Comparison of ENCODE assay signal across 28 mouse cellular contexts in the genomic region with DNA sequence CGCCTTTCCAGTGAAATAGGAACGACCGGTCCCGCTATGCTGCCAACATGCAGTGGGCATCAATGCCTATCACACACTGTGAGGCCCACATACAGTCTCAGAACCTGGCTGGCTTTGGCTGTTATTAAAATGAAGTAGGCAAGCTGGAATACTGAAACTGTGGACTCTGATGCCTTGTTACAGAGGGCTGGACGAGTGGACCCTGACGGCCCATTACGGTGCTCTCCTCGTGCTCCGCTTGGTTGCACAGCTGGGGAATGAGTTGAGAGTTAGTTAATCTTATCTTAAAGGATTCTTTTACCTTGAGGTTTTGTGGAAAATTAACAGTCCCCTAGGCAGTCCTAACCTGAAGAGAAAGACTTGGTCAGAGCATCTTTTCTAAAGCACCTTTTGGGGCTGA.
DNase-seq lines count a peak whose midpoint lies in the region; ATAC-seq and TF ChIP-seq lines count a peak whose summit lies in the region.
"Had no signal": no experiment of that assay in that cellular context is flagged by ENCODE, and none has a peak within 500 bp of the region (broad histone marks: within the 10 kb centered on the region; RNA-seq: fewer than 3 reads in every experiment).

No protein-coding gene starts in this region.

- no peaks in the 10 kb centered on the region for H3K9me3 ChIP-seq in kidney, embryonic 14.5 days (ENCODE audit: control insufficient read depth, low read length)
- H3K9me3 ChIP-seq in forebrain, embryonic 15.5 days, result no peaks in the 10 kb centered on the region
- H3K9me3 ChIP-seq: embryonic facial prominence, embryonic 12.5 days; heart, embryonic 12.5 days; hindbrain, embryonic 15.5 days; limb, embryonic 13.5 days; midbrain, embryonic 12.5 days; neural tube, embryonic 12.5 days had no signal

- no peak overlapping the region for H3K9ac ChIP-seq in kidney, embryonic 14.5 days (ENCODE audit: low read depth, low read length)
- H3K9ac ChIP-seq in forebrain, embryonic 15.5 days (replicated peaks), result no peak overlapping the region
- H3K9ac ChIP-seq: embryonic facial prominence, embryonic 12.5 days; heart, embryonic 12.5 days; hindbrain, embryonic 15.5 days; limb, embryonic 13.5 days; liver, postnatal 0 days; midbrain, embryonic 12.5 days; neural tube, embryonic 12.5 days had no signal

- no peaks in the 10 kb centered on the region for H3K36me3 ChIP-seq in testis, adult 2 months (ENCODE audit: control insufficient read depth, insufficient read depth, low read length)
- H3K36me3 ChIP-seq in kidney, embryonic 14.5 days (ENCODE audit: control insufficient read depth, insufficient read depth, low read length), result no peaks in the 10 kb centered on the region; the same call in 1 of the 2 replicates
- no peaks in the 10 kb centered on the region for H3K36me3 ChIP-seq in forebrain, embryonic 15.5 days
- H3K36me3 ChIP-seq: embryonic facial prominence, embryonic 12.5 days; heart, embryonic 12.5 days; hindbrain, embryonic 15.5 days; midbrain, embryonic 12.5 days; neural tube, embryonic 12.5 days had no signal

- no peak overlapping the region for H3K4me2 ChIP-seq in kidney, embryonic 14.5 days (replicated peaks; ENCODE audit: low read depth, low read length)
- no peak overlapping the region for H3K4me2 ChIP-seq in forebrain, embryonic 15.5 days (replicated peaks)
- H3K4me2 ChIP-seq: embryonic facial prominence, embryonic 12.5 days; heart, embryonic 12.5 days; hindbrain, embryonic 15.5 days; limb, embryonic 13.5 days; liver, embryonic 11.5 days; midbrain, embryonic 12.5 days; neural tube, embryonic 12.5 days had no signal

- no peak for TF ChIP-seq POLR2A in testis, adult 2 months (IDR thresholded peaks at IDR 0.05; ENCODE audit: control insufficient read depth, low read depth, low read length)

- peaks cover 4% of the 10 kb centered on the region for H3K4me1 ChIP-seq in testis, adult 2 months (ENCODE audit: control insufficient read depth, insufficient read depth, low read length)
- H3K4me1 ChIP-seq in kidney, embryonic 14.5 days (ENCODE audit: control insufficient read depth, insufficient read depth, low read length), result 0 out of 2 replicates have a peak, but pooled peaks cover 2% of the 10 kb centered on the region
- H3K4me1 ChIP-seq in forebrain, embryonic 15.5 days, result 0 out of 2 replicates have a peak, but pooled peaks cover 6% of the 10 kb centered on the region
- H3K4me1 ChIP-seq: embryonic facial prominence, embryonic 12.5 days; heart, embryonic 12.5 days; limb, embryonic 13.5 days; megakaryocyte, embryonic 14.5 days; neural tube, embryonic 12.5 days had no signal

- WGBS in kidney, embryonic 14.5 days, result 64% methylated on average over 9 of the region's 9 CpGs
- 85% methylated on average over 9 of the region's 9 CpGs for WGBS in forebrain, embryonic 15.5 days

- no peak for DNase-seq in testis, postnatal 10 days (ENCODE audit: low spot score)
- peak; percentile 83 for DNase-seq in kidney, postnatal 14 days
- no peak for DNase-seq in adrenal gland, adult (ENCODE audit: inconsistent age in 2 of 2, low spot score in 1 of 2)
- no peak for DNase-seq in left cerebral cortex, adult 18-20 months (ENCODE audit: low spot score in 2 of 2)
- DNase-seq: adrenal gland, postnatal 36 days; cerebellum, adult 8-10 months; embryo, embryonic 11 days; heart, adult 2 months; heart, postnatal 4 days; liver, postnatal 0 days; lung, postnatal 36 days; right cerebral cortex, postnatal 4 days; thymus, postnatal 14 days had no signal

- no peak for TF ChIP-seq CTCF in testis, adult 2 months (IDR thresholded peaks at IDR 0.05; ENCODE audit: control insufficient read depth, insufficient read depth, insufficient replicate concordance, low read depth, low read length)

- peak overlapping the region; percentile 80 for H3K4me3 ChIP-seq in testis, adult 2 months (ENCODE audit: control insufficient read depth, low read depth, low read length)
- no peak overlapping the region for H3K4me3 ChIP-seq in kidney, embryonic 14.5 days (ENCODE audit: low read length)
- no peak overlapping the region for H3K4me3 ChIP-seq in forebrain, embryonic 15.5 days
- H3K4me3 ChIP-seq: embryonic facial prominence, embryonic 12.5 days; heart, adult 2 months; heart, embryonic 12.5 days; hindbrain, embryonic 15.5 days; left cerebral cortex, adult 2 months; limb, embryonic 13.5 days; megakaryocyte, embryonic 14.5 days; midbrain, embryonic 12.5 days; myocyte; neural tube, embryonic 12.5 days had no signal

- peak; percentile 57; the same call in 1 of the 2 replicates for ATAC-seq in kidney, embryonic 14.5 days (ENCODE audit: low FRiP score, low TSS enrichment)
- no peak for ATAC-seq in forebrain, embryonic 15.5 days (replicated peaks)
- ATAC-seq: CD4-positive, CD25-positive, alpha-beta regulatory T cell, adult 4 months; forebrain, embryonic 14.5 days; liver, postnatal 0 days had no signal

- H3K27me3 ChIP-seq in testis, adult 2 months (ENCODE audit: control insufficient read depth, insufficient read depth, low read length), result no peaks in the 10 kb centered on the region
- no peaks in the 10 kb centered on the region for H3K27me3 ChIP-seq in kidney, embryonic 14.5 days (ENCODE audit: control insufficient read depth, insufficient read depth, low read length)
- H3K27me3 ChIP-seq in forebrain, embryonic 15.5 days, result no peaks in the 10 kb centered on the region
- H3K27me3 ChIP-seq: embryonic facial prominence, embryonic 12.5 days; heart, embryonic 12.5 days; hindbrain, embryonic 15.5 days; limb, embryonic 13.5 days; megakaryocyte, embryonic 14.5 days; midbrain, embryonic 12.5 days; neural tube, embryonic 12.5 days had no signal

- H3K27ac ChIP-seq in testis, adult 2 months (ENCODE audit: control insufficient read depth, insufficient read depth, low read depth, low read length), result no peak overlapping the region
- no peak overlapping the region for H3K27ac ChIP-seq in kidney, embryonic 14.5 days (ENCODE audit: low read depth, low read length)
- H3K27ac ChIP-seq in forebrain, embryonic 15.5 days (replicated peaks), result no peak overlapping the region
- H3K27ac ChIP-seq: embryonic facial prominence, embryonic 12.5 days; heart, adult 2 months; hindbrain, embryonic 15.5 days; left cerebral cortex, adult 2 months; limb, embryonic 13.5 days; midbrain, embryonic 12.5 days; neural tube, embryonic 12.5 days had no signal
